Mouse (Mus musculus): Measurements from ENCODE around the gene Neu4. TPM values are rescaled to one million over a fixed set of nuclear protein-coding genes. Genes with fewer than 3 reads are reported as not detected.
"Not testable (repeated sequence)": the region's sequence is repeated elsewhere in the genome, so short reads cannot be mapped to it uniquely, and the experiment has no call there.

The Neu4 gene
- total RNA-seq, 2 experiments from 2014 or later = not detected

GRCm38 (mm10) chr1:94053530-94054216 is 33.4 kb downstream of the Neu4 start:
- no peak for DNase-seq

GRCm38 (mm10) chr1:94054481-94054880 is 34.2 kb downstream of the Neu4 start:
- no peak for DNase-seq

- DNase-seq = no peak
Observed at GRCm38 (mm10) chr1:94055966-94056365, 35.7 kb downstream of the Neu4 start.

GRCm38 (mm10) chr1:94057401-94057800 is 37.1 kb downstream of the Neu4 start:
- no peak for DNase-seq

- DNase-seq = not testable (repeated sequence)
Observed at GRCm38 (mm10) chr1:94058281-94058680, 38.0 kb downstream of the Neu4 start.

GRCm38 (mm10) chr1:94074756-94075155 is 54.5 kb downstream of the Neu4 start:
- no peak for DNase-seq

GRCm38 (mm10) chr1:94076702-94077101 is 56.5 kb downstream of the Neu4 start:
- no peak for DNase-seq

Other genes starting within 250 kb of the Neu4 start
- 10 to 100 TPM; 15.7 to 16.4 TPM for gene Dtymk, start 218.5 kb upstream of the Neu4 start, total RNA-seq (2021)
- gene Ing5, start 216.5 kb upstream of the Neu4 start, total RNA-seq (2021) = 1 to 10 TPM; 3.1 TPM
- 10 to 100 TPM; 18.4 to 23.1 TPM for gene D2hgdh, start 195.5 kb upstream of the Neu4 start, total RNA-seq (2021)
- not detected for gene Gal3st2, start 159.1 kb upstream of the Neu4 start, total RNA-seq (2021)
- gene Gal3st2b, start 102.1 kb upstream of the Neu4 start, total RNA-seq (2021) = not detected
- under 1 TPM in 1 of 2 experiments, not detected in 1; 0.05 TPM for gene Gal3st2c, start 29.9 kb upstream of the Neu4 start, total RNA-seq (2021)
- gene Pdcd1, start 32.1 kb downstream of the Neu4 start, total RNA-seq (2021) = under 1 TPM in 1 of 2 experiments, not detected in 1; 0.13 TPM